Mouse (Mus musculus) embryonic fibroblast, embryonic 13.5 days (primary cell): Measurements from ENCODE around the gene Gaa.

Experiments used
- CTCF ChIP-seq: IDR thresholded peaks from 2 replicates; pipeline ENCODE4 v1.5.1; 2011; ENCODE audit warnings: mild to moderate bottlenecking, control low read depth, low read length, moderate library complexity, borderline replicate concordance; ENCODE audit not compliant: insufficient read depth
- POLR2A ChIP-seq: IDR thresholded peaks from 2 replicates; pipeline ENCODE4 v1.6.1; 2011; ENCODE audit warnings: low read depth, mild to moderate bottlenecking, control low read depth, low read length, moderate library complexity

- TF ChIP-seq CTCF, result no peak
- no peak for TF ChIP-seq POLR2A
These were observed 30.0 kb upstream of the Gaa start for GRCm38 (mm10) chr11:119237568-119238304.
